Comparison of ENCODE assay signal across 8 mouse cellular contexts in genomic region chr15:27629800-27630600, GRCm38 (mm10). TPM values are rescaled to one million over a fixed set of nuclear protein-coding genes. Genes with fewer than 3 reads are reported as not detected.
DNase-seq lines count a peak whose midpoint lies in the region; ATAC-seq and TF ChIP-seq lines count a peak whose summit lies in the region.

No protein-coding gene starts in this region.

- H3K4me3 ChIP-seq in ES-Bruce4 (ENCODE audit: low read depth, low read length), result peak overlapping the region; percentile 83
- peak overlapping the region; percentile 96 for H3K4me3 ChIP-seq in hindbrain, embryonic 16.5 days (ENCODE audit: low read length)
- H3K4me3 ChIP-seq in liver, embryonic 15.5 days (replicated peaks), result peak overlapping the region; percentile 99
- H3K4me3 ChIP-seq in olfactory bulb, adult 2 months (ENCODE audit: insufficient read depth, low read depth, low read length), result peak overlapping the region; percentile 71

- DNase-seq in gastrocnemius, postnatal 10 days, result peak; percentile 15
- DNase-seq in gastrocnemius, postnatal 36 days, result no peak
- DNase-seq in urinary bladder, postnatal 25 days (ENCODE audit: low spot score), result no peak

- H3K4me2 ChIP-seq in hindbrain, embryonic 16.5 days (ENCODE audit: low read length), result peak overlapping the region; percentile 65
- H3K4me2 ChIP-seq in liver, embryonic 15.5 days, result peak overlapping the region; percentile 95

- ATAC-seq in erythroid progenitor cell, adult 5-6 weeks (replicated peaks; ENCODE audit: low FRiP score, poor library complexity, severe bottlenecking), result peak; percentile 7; the same call in 1 of the 2 replicates
- ATAC-seq in hindbrain, embryonic 16.5 days, result peak; percentile 79
- ATAC-seq in liver, embryonic 15.5 days (ENCODE audit: insufficient read depth), result peak; percentile 69

- 2% methylated on average over 49 of the region's 53 CpGs for WGBS in hindbrain, embryonic 16.5 days
- WGBS in liver, embryonic 15.5 days (ENCODE audit: insufficient replicate concordance), result 1% methylated on average over 53 of the region's 53 CpGs
- under 1% methylated on average over 53 of the region's 53 CpGs for WGBS in olfactory bulb, adult 2 months

- TF ChIP-seq POLR2A in ES-Bruce4 (IDR thresholded peaks at IDR 0.05; ENCODE audit: insufficient read depth, low read length), result no peak
- no peak for TF ChIP-seq POLR2A in olfactory bulb, adult 2 months (IDR thresholded peaks at IDR 0.05; ENCODE audit: insufficient read depth, low read depth, low read length)

- no peak overlapping the region for H3K27ac ChIP-seq in ES-Bruce4 (ENCODE audit: insufficient read depth, low read length)
- peak overlapping the region; percentile 51 for H3K27ac ChIP-seq in hindbrain, embryonic 16.5 days (ENCODE audit: low read depth, low read length)
- peak overlapping the region; percentile 64 for H3K27ac ChIP-seq in liver, embryonic 15.5 days (replicated peaks)
- H3K27ac ChIP-seq in olfactory bulb, adult 2 months (ENCODE audit: insufficient read depth, low read depth, low read length), result no peak overlapping the region

- no peak for TF ChIP-seq EP300 in ES-Bruce4 (IDR thresholded peaks at IDR 0.05; ENCODE audit: insufficient read depth, low read depth, low read length)

- TF ChIP-seq CTCF in ES-Bruce4 (IDR thresholded peaks at IDR 0.05; ENCODE audit: low read depth, low read length), result no peak
- TF ChIP-seq CTCF in olfactory bulb, adult 2 months (IDR thresholded peaks at IDR 0.05; ENCODE audit: insufficient read depth, low read depth, low read length), result no peak

- no peaks in the 10 kb centered on the region; the same call in 1 of the 2 replicates for H3K36me3 ChIP-seq in ES-Bruce4 (ENCODE audit: control insufficient read depth, insufficient read depth, low read length, poor library complexity, severe bottlenecking)
- no peaks in the 10 kb centered on the region for H3K36me3 ChIP-seq in hindbrain, embryonic 16.5 days (ENCODE audit: control insufficient read depth, insufficient read depth, low read length)
- peaks cover 11% of the 10 kb centered on the region for H3K36me3 ChIP-seq in liver, embryonic 15.5 days (replicated peaks)

- no peaks in the 10 kb centered on the region for H3K9me3 ChIP-seq in ES-Bruce4 (replicated peaks; ENCODE audit: control insufficient read depth, insufficient read depth, low read length, poor library complexity, severe bottlenecking)
- H3K9me3 ChIP-seq in hindbrain, embryonic 16.5 days (ENCODE audit: control insufficient read depth, low read length), result no peaks in the 10 kb centered on the region
- H3K9me3 ChIP-seq in liver, embryonic 15.5 days (replicated peaks), result no peaks in the 10 kb centered on the region

- H3K4me1 ChIP-seq in ES-Bruce4 (ENCODE audit: control insufficient read depth, insufficient read depth, low read length), result no peaks in the 10 kb centered on the region
- peaks cover 13% of the 10 kb centered on the region for H3K4me1 ChIP-seq in hindbrain, embryonic 16.5 days (ENCODE audit: control insufficient read depth, insufficient read depth, low read depth, low read length)
- H3K4me1 ChIP-seq in liver, embryonic 15.5 days (replicated peaks), result peaks cover 57% of the 10 kb centered on the region
- peaks cover 17% of the 10 kb centered on the region for H3K4me1 ChIP-seq in olfactory bulb, adult 2 months (ENCODE audit: control insufficient read depth, insufficient read depth, low read length)

- H3K9ac ChIP-seq in ES-Bruce4 (ENCODE audit: low read depth, poor library complexity, severe bottlenecking), result peak overlapping the region; percentile 71
- peak overlapping the region; percentile 86 for H3K9ac ChIP-seq in hindbrain, embryonic 16.5 days (ENCODE audit: low read depth, low read length)
- H3K9ac ChIP-seq in liver, embryonic 15.5 days, result peak overlapping the region; percentile 92

- intact Hi-C loops in gastrocnemius, postnatal 36 days (cut with DNase I), result no loop called here

- H3K27me3 ChIP-seq in ES-Bruce4 (ENCODE audit: control insufficient read depth, insufficient read depth, low read length, poor library complexity, severe bottlenecking), result no peaks in the 10 kb centered on the region
- H3K27me3 ChIP-seq in hindbrain, embryonic 16.5 days (replicated peaks; ENCODE audit: control insufficient read depth, insufficient read depth, low read length), result no peaks in the 10 kb centered on the region
- no peaks in the 10 kb centered on the region for H3K27me3 ChIP-seq in liver, embryonic 15.5 days

RNA-seq across cellular contexts. Expression of gene Otulin, which starts 0.5 kb away (rescaled TPM):
- 10 to 100 TPM; 19.5 to 22.9 TPM for total RNA-seq in gastrocnemius, postnatal 10 days (2021)
- total RNA-seq in gastrocnemius, postnatal 36 days (2021), result 10 to 100 TPM; 17.7 to 20.7 TPM
- 17.1 and 17.3 TPM in 2 replicates for polyA plus RNA-seq in ES-Bruce4 (2011; ENCODE audit: insufficient read depth, insufficient read length, low read depth, missing spikeins)
- 22.0 and 24.7 TPM in 2 replicates for total RNA-seq in erythroid progenitor cell, adult 5-6 weeks (2015; ENCODE audit: low replicate concordance)
- 15.7 and 21.9 TPM in 2 replicates for total RNA-seq in erythroid progenitor cell, adult 5-6 weeks (2017; ENCODE audit: low replicate concordance)
- 12.3 and 24.2 TPM in 2 replicates for polyA plus RNA-seq in hindbrain, embryonic 16.5 days (2015; fragmentation: Nextera tagmentation; extraction: Ambion mirVana)
- polyA plus RNA-seq in liver, embryonic 15.5 days (2015; fragmentation: Nextera tagmentation; extraction: Ambion mirVana), result 17.3 and 20.0 TPM in 2 replicates
- not detected in 2 replicates for polyA plus RNA-seq in olfactory bulb, adult 2 months (2012; ENCODE audit: insufficient read depth, insufficient read length, low replicate concordance, missing spikeins)

RNA-seq across cellular contexts. Expression of gene Otulinl, which starts 51.4 kb away (rescaled TPM):
- total RNA-seq in gastrocnemius, postnatal 10 days (2021), result 1 to 10 TPM; 2.3 to 3.6 TPM
- 1 to 10 TPM in 1 of 2 experiments, under 1 TPM in 1; 0.91 to 1.4 TPM for total RNA-seq in gastrocnemius, postnatal 36 days (2021)
- polyA plus RNA-seq in ES-Bruce4 (2011; ENCODE audit: insufficient read depth, insufficient read length, low read depth, missing spikeins), result 0.84 and 0.87 TPM in 2 replicates
- 9.2 and 36.0 TPM in 2 replicates for total RNA-seq in erythroid progenitor cell, adult 5-6 weeks (2015; ENCODE audit: low replicate concordance)
- total RNA-seq in erythroid progenitor cell, adult 5-6 weeks (2017; ENCODE audit: low replicate concordance), result 2.2 and 8.5 TPM in 2 replicates
- 14.8 and 16.2 TPM in 2 replicates for polyA plus RNA-seq in hindbrain, embryonic 16.5 days (2015; fragmentation: Nextera tagmentation; extraction: Ambion mirVana)
- 11.1 and 12.0 TPM in 2 replicates for polyA plus RNA-seq in liver, embryonic 15.5 days (2015; fragmentation: Nextera tagmentation; extraction: Ambion mirVana)
- not detected in 2 replicates for polyA plus RNA-seq in olfactory bulb, adult 2 months (2012; ENCODE audit: insufficient read depth, insufficient read length, low replicate concordance, missing spikeins)

Comparison
In these comparisons a context has a peak if more than half of its experiments do, and no peak if none do; other contexts are left out.
1. H3K27ac ChIP-seq: peak in hindbrain, embryonic 16.5 days (single experiment) and liver, embryonic 15.5 days (single experiment); none in ES-Bruce4 (single experiment) and olfactory bulb, adult 2 months (single experiment).
2. ATAC-seq: peak in every context shown above with its lines; median percentile 79 in hindbrain, embryonic 16.5 days; 69 in liver, embryonic 15.5 days; 7 in erythroid progenitor cell, adult 5-6 weeks.
3. Peak in every context shown above with its lines, with median percentiles within 50 percentile points of each other: H3K4me3 ChIP-seq and H3K9ac ChIP-seq.